Mouse (Mus musculus): ENCODE data around the gene Gfod1.

DNA sequence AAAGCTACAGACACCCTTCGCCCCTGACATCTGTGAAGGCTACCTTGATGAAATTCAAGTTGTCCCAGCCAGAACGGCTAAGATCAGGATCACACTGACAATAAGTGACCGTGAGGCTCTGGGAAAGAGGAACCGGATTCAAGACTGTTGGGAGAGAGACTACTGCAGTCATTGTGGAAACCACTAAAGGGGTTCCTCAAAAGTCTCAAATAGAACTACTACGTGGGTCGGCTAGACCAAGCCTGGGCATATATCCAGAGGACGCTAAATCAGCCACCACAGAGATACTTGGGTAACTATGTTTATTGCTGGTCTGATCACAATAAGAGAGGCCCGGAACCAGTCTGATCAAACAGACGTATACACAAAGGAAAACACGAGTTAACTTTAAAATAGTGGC lies 37.6 kb downstream of the Gfod1 start:
- TF ChIP-seq MAX (IDR thresholded peaks at IDR 0.05; ENCODE audit: low read depth): no peak
- no peak for TF ChIP-seq POLR2A (IDR thresholded peaks at IDR 0.05; ENCODE audit: insufficient read length, low read depth)
- TF ChIP-seq POLR2AphosphoS2 (IDR thresholded peaks at IDR 0.05; ENCODE audit: insufficient read length, low read depth): no peak
- no peak for TF ChIP-seq TCF3 (IDR thresholded peaks at IDR 0.05; ENCODE audit: insufficient read length, low read depth)
- no peak for TF ChIP-seq TCF12 (IDR thresholded peaks at IDR 0.05; ENCODE audit: insufficient read depth, poor library complexity, severe bottlenecking)
- TF ChIP-seq MYOG (IDR thresholded peaks at IDR 0.05; ENCODE audit: control insufficient read depth in 1 of 3, insufficient read depth in 1 of 3, insufficient read length in 2 of 3, low read depth in 2 of 3): no peak
- no peak for TF ChIP-seq SRF (IDR thresholded peaks at IDR 0.05; ENCODE audit: control insufficient read depth, insufficient read length, low read depth)
- no peak for TF ChIP-seq CEBPB (IDR thresholded peaks at IDR 0.05; ENCODE audit: insufficient read depth, poor library complexity, severe bottlenecking)
- TF ChIP-seq USF1 (IDR thresholded peaks at IDR 0.05; ENCODE audit: low read depth): no peak
- no peak for TF ChIP-seq E2F4 (IDR thresholded peaks at IDR 0.05; ENCODE audit: insufficient read depth)
- no peak for TF ChIP-seq MYOD1 (IDR thresholded peaks at IDR 0.05; ENCODE audit: control insufficient read depth in 1 of 3, insufficient read length in 2 of 3, low read depth in 2 of 3)
- no peak for TF ChIP-seq REST (IDR thresholded peaks at IDR 0.05; ENCODE audit: insufficient read depth, insufficient read length)

Data from myocyte (in vitro differentiated cells).